Mouse (Mus musculus) midbrain, postnatal 0 days (tissue): Measurements from ENCODE around the gene Cad. TPM values are rescaled to one million over a fixed set of nuclear protein-coding genes. Genes with fewer than 3 reads are reported as not detected.

Source experiments
- ATAC-seq: fragments of 200-750 bp; cut with Nextera tagmentation; 2 replicates; pipeline ENCODE4 v1.8.0; 2017; ENCODE audit warnings: moderate number of reproducible peaks, mild to moderate bottlenecking, moderate TSS enrichment, moderate library complexity; ENCODE audit not compliant: low FRiP score
- DNase-seq: peaks from one replicate; pipeline ENCODE4 v3.0.0-alpha.2; 2015; ENCODE audit warnings: low spot score
- H3K27ac ChIP-seq: fragments of 300-500 bp; sonication (generic); 2 replicates; pipeline ENCODE4 v1.5.1; 2014; ENCODE audit warnings: low read depth, mild to moderate bottlenecking, low read length, mixed read lengths
- H3K27me3 ChIP-seq: fragments of 300-500 bp; sonication (generic); 2 replicates; pipeline ENCODE4 v1.6.1; 2014; ENCODE audit warnings: low read length, control low read depth, mixed read lengths; ENCODE audit not compliant: insufficient read depth
- H3K36me3 ChIP-seq: fragments of 300-500 bp; sonication (generic); 2 replicates; pipeline ENCODE4 v1.6.1; 2014; ENCODE audit warnings: low read length, control low read depth, mixed read lengths; ENCODE audit not compliant: insufficient read depth
- H3K4me1 ChIP-seq: fragments of 300-500 bp; sonication (generic); 2 replicates; pipeline ENCODE4 v1.6.1; 2014; ENCODE audit warnings: mild to moderate bottlenecking, control low read depth, antibody characterized with exemption, low read length, mixed read lengths; ENCODE audit not compliant: insufficient read depth
- H3K4me2 ChIP-seq: fragments of 300-500 bp; sonication (generic); 2 replicates; pipeline ENCODE4 v1.6.1; 2014; ENCODE audit warnings: low read depth, mild to moderate bottlenecking, low read length, mixed read lengths; ENCODE audit not compliant: poor library complexity, severe bottlenecking
- H3K4me3 ChIP-seq: fragments of 300-500 bp; sonication (generic); 2 replicates; pipeline ENCODE4 v1.5.1; 2014; ENCODE audit warnings: low read depth, mild to moderate bottlenecking, low read length, moderate library complexity
- H3K9ac ChIP-seq: fragments of 300-500 bp; sonication (generic); replicated peaks from 2 replicates; pipeline ENCODE4 v1.6.1; 2014; ENCODE audit warnings: mild to moderate bottlenecking, low read length, moderate library complexity, mixed read lengths; ENCODE audit not compliant: poor library complexity, severe bottlenecking
- H3K9me3 ChIP-seq: fragments of 300-500 bp; sonication (generic); 2 replicates; pipeline ENCODE4 v1.6.1; 2016; ENCODE audit warnings: low read length, control low read depth
- CTCF ChIP-seq: IDR thresholded peaks from 2 replicates; pipeline ENCODE4 v1.5.1; 2016; ENCODE audit warnings: antibody characterized with exemption, mild to moderate bottlenecking
- WGBS: fragments of 180-500 bp; shearing (Covaris S2); extraction: QIAGEN DNeasy Blood & Tissue Kit; methylation state at CpG from one replicate; pipeline ENCODE4 v1.1.7; 2014; 5-methylcytosine and 5-hydroxymethylcytosine counted together
- polyA plus RNA-seq: library from polyadenylated mRNA; unstranded; fragments of >200 nt; fragmentation: Nextera tagmentation; extraction: Ambion mirVana; gene quantifications from 2 replicates; pipeline ENCODE4 v1.2.1, GENCODE M21; 2015
- total RNA-seq: library from RNA; depleted of rRNA; stranded (reverse); fragments of >200 nt; gene quantifications from 2 replicates; pipeline ENCODE4 v1.2.3, GENCODE M21; 2014

Gene Cad
- total and polyA plus RNA-seq, 2 experiments from 2014 or later = 7.8 to 39.5 TPM

- Histone ChIP-seq H3K36me3 (peaks cover 25% of the 10 kb centered on the region), H3K9ac (peak overlapping the region; percentile 71), H3K27ac (peak overlapping the region; percentile 59; the same call in 1 of the 2 replicates), H3K4me1 (0 out of 2 replicates have a peak, but pooled peaks cover 7% of the 10 kb centered on the region), H3K4me3 (peak overlapping the region; percentile 64), H3K4me2 (peak overlapping the region; percentile 91), H3K9me3 (no peaks in the 10 kb centered on the region), H3K27me3 (no peaks in the 10 kb centered on the region)
- 26% methylated on average over 19 of the region's 19 CpGs for WGBS
- ATAC-seq (peak; percentile 2; the same call in 1 of the 2 replicates), DNase-seq (no peak)
- no peak for TF ChIP-seq CTCF
Measured at GRCm38 (mm10) chr5:31055216-31056140, 898 bp downstream of the Cad start.

GRCm38 (mm10) chr5:31069810-31070209 is 15.2 kb downstream of the Cad start:
- H3K4me3 ChIP-seq = no peak overlapping the region
- H3K9me3 ChIP-seq = no peaks in the 10 kb centered on the region
- 99% methylated on average over 3 of the region's 3 CpGs for WGBS
- peaks cover 79% of the 10 kb centered on the region for H3K36me3 ChIP-seq
- no peak overlapping the region for H3K9ac ChIP-seq
- H3K4me1 ChIP-seq = no peaks in the 10 kb centered on the region
- no peak overlapping the region for H3K4me2 ChIP-seq
- H3K27ac ChIP-seq = no peak overlapping the region
- TF ChIP-seq CTCF = no peak
- ATAC-seq (no peak), DNase-seq (no peak)
- H3K27me3 ChIP-seq = no peaks in the 10 kb centered on the region

DNA sequence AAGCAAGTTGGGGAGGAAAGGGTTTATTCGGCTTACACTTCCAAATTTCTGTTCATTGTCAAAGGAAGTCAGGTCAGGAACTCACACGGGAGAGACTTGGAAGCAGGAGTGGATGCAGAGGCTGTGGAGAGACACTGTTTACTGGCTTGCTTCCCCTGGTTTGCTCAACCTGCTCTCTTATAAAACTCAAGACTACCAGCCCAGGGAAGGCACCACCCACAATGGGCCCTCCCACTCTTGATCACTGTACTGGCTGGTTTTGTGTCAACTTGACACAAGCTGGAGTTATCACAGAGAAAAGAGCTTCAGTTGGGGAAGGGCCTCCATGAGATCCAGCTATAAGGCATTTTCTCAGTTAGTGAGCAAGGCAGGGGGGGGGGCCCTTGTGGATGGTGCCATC is 16.5 kb downstream of the Cad start:
- Histone ChIP-seq H3K9ac (no peak overlapping the region), H3K9me3 (no peaks in the 10 kb centered on the region), H3K4me3 (no peak overlapping the region), H3K27me3 (no peaks in the 10 kb centered on the region), H3K4me2 (no peak overlapping the region), H3K27ac (no peak overlapping the region), H3K36me3 (peaks cover 87% of the 10 kb centered on the region), H3K4me1 (no peaks in the 10 kb centered on the region)
- no peak for TF ChIP-seq CTCF
- DNase-seq (no peak), ATAC-seq (no peak)
- 98% methylated on average over 2 of the region's 2 CpGs for WGBS

- Histone ChIP-seq H3K4me2 (no peak overlapping the region), H3K9me3 (no peaks in the 10 kb centered on the region), H3K27ac (no peak overlapping the region), H3K27me3 (no peaks in the 10 kb centered on the region), H3K4me3 (no peak overlapping the region), H3K36me3 (peaks cover 90% of the 10 kb centered on the region), H3K4me1 (no peaks in the 10 kb centered on the region), H3K9ac (no peak overlapping the region)
- ATAC-seq (no peak), DNase-seq (no peak)
- TF ChIP-seq CTCF = no peak
- WGBS = 94% methylated on average over 11 of the region's 11 CpGs
Measured at GRCm38 (mm10) chr5:31071821-31072220, 17.2 kb downstream of the Cad start.

- Histone ChIP-seq H3K4me2 (no peak overlapping the region), H3K27me3 (no peaks in the 10 kb centered on the region), H3K4me3 (no peak overlapping the region), H3K36me3 (peaks cover 90% of the 10 kb centered on the region), H3K9ac (no peak overlapping the region), H3K27ac (no peak overlapping the region), H3K4me1 (no peaks in the 10 kb centered on the region), H3K9me3 (no peaks in the 10 kb centered on the region)
- no peak for DNase-seq
- WGBS = 95% methylated on average over 12 of the region's 12 CpGs
- no peak for ATAC-seq
- TF ChIP-seq CTCF = no peak
Measured at GRCm38 (mm10) chr5:31073176-31073575, 18.6 kb downstream of the Cad start.

- Histone ChIP-seq H3K9me3 (no peaks in the 10 kb centered on the region), H3K4me3 (no peak overlapping the region), H3K4me2 (no peak overlapping the region), H3K27me3 (no peaks in the 10 kb centered on the region), H3K4me1 (no peaks in the 10 kb centered on the region), H3K9ac (no peak overlapping the region), H3K36me3 (peaks cover 70% of the 10 kb centered on the region), H3K27ac (no peak overlapping the region)
- TF ChIP-seq CTCF = no peak
- 90% methylated on average over 13 of the region's 13 CpGs for WGBS
- ATAC-seq (no peak), DNase-seq (no peak)
Measured at GRCm38 (mm10) chr5:31076346-31076745, 21.8 kb downstream of the Cad start.
